Mouse (Mus musculus) liver, embryonic 15.5 days (tissue): ENCODE measurements around the gene Haghl. TPM values are rescaled to one million over a fixed set of nuclear protein-coding genes. Genes with fewer than 3 reads are reported as not detected.

ENCODE experiments used
- ATAC-seq: fragments of 200-750 bp; cut with Nextera tagmentation; 2 replicates; pipeline ENCODE4 v1.8.0; 2017; ENCODE audit warnings: moderate number of reproducible peaks, mild to moderate bottlenecking, moderate library complexity; ENCODE audit not compliant: insufficient read depth
- H3K27ac ChIP-seq: fragments of 300-500 bp; sonication (generic); replicated peaks from 2 replicates; pipeline ENCODE4 v1.5.1; 2015; ENCODE audit warnings: mild to moderate bottlenecking, inconsistent platforms
- H3K27me3 ChIP-seq: fragments of 300-500 bp; sonication (generic); 2 replicates; pipeline ENCODE4 v1.6.1; 2015; ENCODE audit warnings: mild to moderate bottlenecking, inconsistent platforms
- H3K36me3 ChIP-seq: fragments of 300-500 bp; sonication (generic); replicated peaks from 2 replicates; pipeline ENCODE4 v1.6.1; 2015; ENCODE audit warnings: moderate library complexity, mild to moderate bottlenecking, inconsistent platforms
- H3K4me1 ChIP-seq: fragments of 300-500 bp; sonication (generic); replicated peaks from 2 replicates; pipeline ENCODE4 v1.6.1; 2015; ENCODE audit warnings: inconsistent platforms
- H3K4me2 ChIP-seq: fragments of 300-500 bp; sonication (generic); 2 replicates; pipeline ENCODE4 v1.6.1; 2015; ENCODE audit warnings: moderate library complexity, mild to moderate bottlenecking, inconsistent platforms
- H3K4me3 ChIP-seq: fragments of 300-500 bp; sonication (generic); replicated peaks from 2 replicates; pipeline ENCODE4 v1.5.1; 2015; ENCODE audit warnings: mild to moderate bottlenecking, inconsistent platforms
- H3K9ac ChIP-seq: fragments of 300-500 bp; sonication (generic); 2 replicates; pipeline ENCODE4 v1.6.1; 2015; ENCODE audit warnings: moderate library complexity, mild to moderate bottlenecking, inconsistent platforms
- H3K9me3 ChIP-seq: fragments of 300-500 bp; sonication (generic); replicated peaks from 2 replicates; pipeline ENCODE4 v1.6.1; 2016; ENCODE audit warnings: inconsistent platforms
- WGBS: fragments of 180-500 bp; shearing (Covaris S2); methylation state at CpG from one replicate; pipeline ENCODE4 v1.1.7; 2015; ENCODE audit warnings: mixed read lengths; ENCODE audit not compliant: insufficient replicate concordance; 5-methylcytosine and 5-hydroxymethylcytosine counted together
- microRNA-seq: library from miRNA; unstranded; fragments of <30 nt; microRNA quantifications from one replicate; pipeline ENCODE4, GENCODE M21; 2016
- polyA plus RNA-seq: library from polyadenylated mRNA; unstranded; fragments of >200 nt; fragmentation: Nextera tagmentation; extraction: Ambion mirVana; gene quantifications from 2 replicates; pipeline ENCODE4 v1.2.1, GENCODE M21; 2015

Gene Haghl
- polyA plus RNA-seq, 1 experiment from 2014 or later = 5.6 TPM

DNA sequence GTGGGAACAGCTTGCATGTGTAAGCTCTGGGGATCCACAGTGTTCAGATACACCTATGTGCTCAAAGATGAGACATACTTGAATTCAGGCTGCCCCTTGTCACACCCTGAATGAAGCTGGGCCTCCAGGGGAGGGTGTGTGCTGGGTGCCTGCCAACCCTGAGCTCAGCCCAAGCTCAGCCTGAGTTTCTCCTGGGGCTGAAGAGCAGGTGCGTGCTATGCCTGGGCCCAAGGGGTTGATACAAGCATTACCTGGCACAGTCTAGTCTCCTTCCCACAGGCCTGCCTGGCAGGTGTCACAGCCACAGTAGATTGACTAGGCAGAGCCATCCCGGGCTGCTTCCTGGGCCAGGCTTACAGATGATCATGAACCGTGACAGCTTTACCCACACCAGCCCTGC is 49.7 kb downstream of the Haghl start, which contains the start of gene Mslnl:
Mslnl (plus strand) TSS at position 298 of the 400 bp plus-strand sequence.
- Histone ChIP-seq H3K4me2 (no peak within 1 kb of the TSS), H3K27ac (no peak within 1 kb of the TSS), H3K36me3 (no peaks in the 10 kb centered on the region), H3K9me3 (no peaks in the 10 kb centered on the region), H3K4me3 (no peak within 1 kb of the TSS), H3K4me1 (no peaks in the 10 kb centered on the region), H3K9ac (no peak within 1 kb of the TSS), H3K27me3 (no peaks in the 10 kb centered on the region)
- WGBS = 65% methylated on average over 3 of the region's 3 CpGs
- no peak for ATAC-seq

DNA sequence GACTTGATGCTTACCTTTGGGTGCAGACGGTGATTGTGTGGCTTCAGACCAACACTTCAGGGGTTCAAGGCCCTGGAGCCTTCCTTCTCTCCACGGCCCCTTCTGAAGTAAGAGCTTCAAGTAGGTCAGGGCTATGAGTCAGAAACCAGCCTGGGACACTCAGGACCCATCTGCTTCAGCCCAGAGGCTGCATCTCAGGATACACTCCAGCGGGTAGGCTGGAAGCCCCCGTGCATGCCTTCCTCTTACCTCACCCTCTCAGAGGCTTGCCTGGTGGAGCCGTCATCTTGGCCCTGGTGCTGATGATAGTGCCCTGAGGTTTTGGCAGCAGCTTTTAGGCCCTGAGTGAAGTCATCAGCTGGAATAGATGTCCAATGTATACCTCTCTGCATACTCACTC is 50.2 kb downstream of the Haghl start:
- H3K36me3 ChIP-seq = no peaks in the 10 kb centered on the region
- ATAC-seq = no peak

DNA sequence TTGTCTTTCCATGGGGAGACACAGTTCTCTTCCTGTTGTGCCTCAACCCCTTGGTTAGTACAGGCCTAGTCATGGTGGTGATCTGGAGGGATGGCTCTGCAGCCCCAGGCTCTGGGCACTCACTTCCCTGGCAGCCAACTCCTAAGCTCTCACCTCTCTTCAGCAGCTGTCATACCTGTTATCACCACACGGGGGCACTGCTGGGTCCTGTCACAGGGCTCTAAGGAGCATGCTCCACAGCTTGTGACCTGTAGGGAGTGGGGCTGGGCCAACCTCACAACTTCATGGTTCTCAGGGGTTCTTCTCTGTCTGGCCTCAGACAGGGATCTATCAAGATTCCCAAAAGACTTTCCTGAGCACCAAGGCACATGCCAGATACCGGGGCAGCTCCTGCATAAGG is 53.4 kb downstream of the Haghl start:
- no peak for ATAC-seq
- Histone ChIP-seq H3K4me2 (no peak overlapping the region), H3K27me3 (no peaks in the 10 kb centered on the region), H3K9ac (no peak overlapping the region), H3K4me1 (peaks cover 12% of the 10 kb centered on the region), H3K36me3 (no peaks in the 10 kb centered on the region; the same call in 1 of the 2 replicates), H3K4me3 (no peak overlapping the region), H3K9me3 (no peaks in the 10 kb centered on the region), H3K27ac (no peak overlapping the region)
- 15% methylated on average over 2 of the region's 2 CpGs for WGBS

More for the DNA sequence above, 50.2 kb downstream of the Haghl start:
- Histone ChIP-seq H3K27ac (no peak overlapping the region), H3K9me3 (no peaks in the 10 kb centered on the region), H3K9ac (no peak overlapping the region), H3K4me1 (no peaks in the 10 kb centered on the region), H3K27me3 (no peaks in the 10 kb centered on the region), H3K4me2 (no peak overlapping the region), H3K4me3 (no peak overlapping the region)
- WGBS = 69% methylated on average over 5 of the region's 5 CpGs

Small RNAs within 50 kb of the gene (microRNA-seq; reads per million reads assigned to microRNA genes)
- gene Gm25083 (not detected), gene Mir3082 (0.76 reads per million), gene Mir6966 (1.3 reads per million)

Other genes starting within 250 kb of the Haghl start
- 0.21 and 0.43 TPM in 2 replicates for gene Sox8, start 215.0 kb downstream of the Haghl start, polyA plus RNA-seq
- gene Lmf1, start 206.6 kb downstream of the Haghl start, polyA plus RNA-seq = 10.1 and 13.0 TPM in 2 replicates
- not detected in 2 replicates for gene Gng13, start 68.5 kb downstream of the Haghl start, polyA plus RNA-seq
- 21.1 and 24.2 TPM in 2 replicates for gene Chtf18, start 58.3 kb downstream of the Haghl start, polyA plus RNA-seq
- gene Rpusd1, start 58.0 kb downstream of the Haghl start, polyA plus RNA-seq = 6.4 and 6.6 TPM in 2 replicates
- gene Mslnl, start 49.6 kb downstream of the Haghl start, polyA plus RNA-seq = not detected in 2 replicates
- gene Msln, start 31.3 kb downstream of the Haghl start, polyA plus RNA-seq = 2.5 and 2.7 TPM in 2 replicates
- gene Narfl, start 11.9 kb downstream of the Haghl start, polyA plus RNA-seq = 13.2 and 14.8 TPM in 2 replicates
- 0.03 and 0.07 TPM in 2 replicates for gene Ccdc78, start 907 bp upstream of the Haghl start, polyA plus RNA-seq
- 54.9 and 59.6 TPM in 2 replicates for gene Fam173a, start 7.2 kb upstream of the Haghl start, polyA plus RNA-seq
- gene AC134908.4, start 10.0 kb upstream of the Haghl start, polyA plus RNA-seq = not detected in 2 replicates
- gene Metrn, start 11.5 kb upstream of the Haghl start, polyA plus RNA-seq = 15.5 and 18.2 TPM in 2 replicates
- 0.07 and 0.12 TPM in 2 replicates for gene Fbxl16, start 23.4 kb upstream of the Haghl start, polyA plus RNA-seq
- 11.7 and 13.0 TPM in 2 replicates for gene Wdr24, start 38.0 kb upstream of the Haghl start, polyA plus RNA-seq
- 19.6 and 25.2 TPM in 2 replicates for gene Jmjd8, start 43.2 kb upstream of the Haghl start, polyA plus RNA-seq
- 114 and 130 TPM in 2 replicates for gene Stub1, start 47.7 kb upstream of the Haghl start, polyA plus RNA-seq
- 0.25 and 0.48 TPM in 2 replicates for gene Rhbdl1, start 51.6 kb upstream of the Haghl start, polyA plus RNA-seq
- gene Gm20683, start 56.1 kb upstream of the Haghl start, polyA plus RNA-seq = 0.46 and 0.52 TPM in 2 replicates
- 10.8 and 12.6 TPM in 2 replicates for gene Rhot2, start 59.2 kb upstream of the Haghl start, polyA plus RNA-seq
- 8.1 and 9.3 TPM in 2 replicates for gene Wdr90, start 75.8 kb upstream of the Haghl start, polyA plus RNA-seq
- 37.3 and 39.3 TPM in 2 replicates for gene Mcrip2, start 83.1 kb upstream of the Haghl start, polyA plus RNA-seq
- gene Mettl26, start 89.4 kb upstream of the Haghl start, polyA plus RNA-seq = 46.4 and 49.4 TPM in 2 replicates
- 0.35 and 0.59 TPM in 2 replicates for gene Wfikkn1, start 95.2 kb upstream of the Haghl start, polyA plus RNA-seq
- 6.6 and 8.4 TPM in 2 replicates for gene Rab40c, start 134.1 kb upstream of the Haghl start, polyA plus RNA-seq
- gene Pigq, start 159.3 kb upstream of the Haghl start, polyA plus RNA-seq = 156 and 174 TPM in 2 replicates
- gene Nhlrc4, start 159.3 kb upstream of the Haghl start, polyA plus RNA-seq = 6.1 and 6.7 TPM in 2 replicates
- gene A930017K11Rik, start 166.9 kb upstream of the Haghl start, polyA plus RNA-seq = 0.23 and 0.37 TPM in 2 replicates
- gene Capn15, start 200.1 kb upstream of the Haghl start, polyA plus RNA-seq = 9.7 and 11.4 TPM in 2 replicates